Mouse (Mus musculus): ENCODE results near the gene Tpx2. TPM values are rescaled to one million over a fixed set of nuclear protein-coding genes. Genes with fewer than 3 reads are reported as not detected.

Gene Tpx2
- polyA plus RNA-seq, 1 experiment from 2014 or later = 17.7 TPM

- H3K36me3 ChIP-seq (ENCODE audit: control insufficient read depth, insufficient read depth, low read length) = no peaks in the 10 kb centered on the region
- WGBS = 88% methylated on average over 15 of the region's 15 CpGs
- H3K27me3 ChIP-seq (ENCODE audit: control insufficient read depth, insufficient read depth, low read length) = no peaks in the 10 kb centered on the region
- H3K4me2 ChIP-seq (replicated peaks; ENCODE audit: low read depth) = no peak overlapping the region
- DNase-seq (ENCODE audit: low spot score) (no peak), ATAC-seq (ENCODE audit: low FRiP score, low TSS enrichment) (no peak)
- H3K27ac ChIP-seq (replicated peaks) = no peak overlapping the region
- no peak overlapping the region for H3K4me3 ChIP-seq (ENCODE audit: low read depth, low read length)
- no peak overlapping the region for H3K9ac ChIP-seq (ENCODE audit: low read length)
- H3K4me1 ChIP-seq (replicated peaks; ENCODE audit: control insufficient read depth, insufficient read depth) = no peaks in the 10 kb centered on the region
- no peaks in the 10 kb centered on the region for H3K9me3 ChIP-seq (ENCODE audit: control insufficient read depth, low read length)
- TF ChIP-seq EP300 (optimal IDR thresholded peaks at IDR 0.05) (no peak), CTCF (IDR thresholded peaks at IDR 0.05; ENCODE audit: low read depth) (no peak)
Observed at GRCm38 (mm10) chr2:152901296-152901695, 53.5 kb downstream of the Tpx2 start.

DNA sequence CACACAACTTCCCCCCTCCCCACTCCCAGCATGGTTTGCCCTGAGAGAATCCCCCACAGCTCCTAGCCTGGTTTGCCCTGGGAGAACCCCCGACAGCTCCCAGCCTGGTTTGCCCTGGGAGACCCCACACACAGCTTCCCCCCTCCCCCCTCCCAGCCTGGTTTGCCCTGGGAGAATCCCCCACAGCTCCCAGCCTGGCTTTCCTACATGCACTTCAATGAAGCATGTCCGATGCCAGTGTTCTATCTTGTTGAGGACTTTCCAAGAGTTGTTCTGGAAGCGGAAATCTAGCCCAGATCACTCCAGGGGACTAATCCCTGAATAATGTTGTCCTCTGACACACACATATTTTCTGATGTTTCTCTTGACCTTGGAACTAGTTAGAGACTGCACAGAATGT, 54.9 kb downstream of the Tpx2 start:
- Histone ChIP-seq H3K4me2 (replicated peaks; ENCODE audit: low read depth) (no peak overlapping the region), H3K36me3 (ENCODE audit: control insufficient read depth, insufficient read depth, low read length) (no peaks in the 10 kb centered on the region), H3K4me3 (ENCODE audit: low read depth, low read length) (no peak overlapping the region), H3K9ac (ENCODE audit: low read length) (no peak overlapping the region), H3K4me1 (replicated peaks; ENCODE audit: control insufficient read depth, insufficient read depth) (no peaks in the 10 kb centered on the region), H3K9me3 (ENCODE audit: control insufficient read depth, low read length) (no peaks in the 10 kb centered on the region), H3K27ac (replicated peaks) (no peak overlapping the region), H3K27me3 (ENCODE audit: control insufficient read depth, insufficient read depth, low read length) (no peaks in the 10 kb centered on the region)
- DNase-seq (ENCODE audit: low spot score) = no peak
- no peak for ATAC-seq (ENCODE audit: low FRiP score, low TSS enrichment)
- WGBS = 32% methylated on average over 3 of the region's 3 CpGs
- no peak for TF ChIP-seq CTCF (IDR thresholded peaks at IDR 0.05; ENCODE audit: low read depth)
- TF ChIP-seq EP300 (optimal IDR thresholded peaks at IDR 0.05) = no peak

DNA sequence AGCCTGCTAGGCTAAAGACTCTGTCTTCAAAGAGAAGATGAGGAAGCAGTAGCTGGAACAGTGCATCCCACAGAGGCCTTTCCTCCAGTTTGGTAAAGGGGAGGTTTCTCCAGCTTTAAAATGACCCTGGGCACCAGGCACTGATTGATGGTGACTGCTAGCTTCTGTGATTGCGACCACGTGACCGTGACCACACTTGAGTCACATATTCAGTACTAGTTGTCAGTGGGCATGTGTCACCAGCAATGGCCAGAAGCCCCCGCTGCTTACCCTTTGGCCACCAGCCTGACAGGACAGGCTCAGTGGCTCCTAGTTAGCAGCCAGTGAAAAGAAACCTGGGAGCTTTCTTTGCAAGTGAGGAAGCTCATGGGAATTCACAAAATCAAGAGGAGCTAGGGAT, 55.8 kb downstream of the Tpx2 start:
- no peaks in the 10 kb centered on the region for H3K36me3 ChIP-seq (ENCODE audit: control insufficient read depth, insufficient read depth, low read length)
- H3K9me3 ChIP-seq (ENCODE audit: control insufficient read depth, low read length) = no peaks in the 10 kb centered on the region
- H3K27me3 ChIP-seq (ENCODE audit: control insufficient read depth, insufficient read depth, low read length) = no peaks in the 10 kb centered on the region
- H3K9ac ChIP-seq (ENCODE audit: low read length) = no peak overlapping the region
- no peak overlapping the region for H3K4me2 ChIP-seq (replicated peaks; ENCODE audit: low read depth)
- H3K4me3 ChIP-seq (ENCODE audit: low read depth, low read length) = no peak overlapping the region
- H3K4me1 ChIP-seq (replicated peaks; ENCODE audit: control insufficient read depth, insufficient read depth) = no peaks in the 10 kb centered on the region
- no peak overlapping the region for H3K27ac ChIP-seq (replicated peaks)
- ATAC-seq (ENCODE audit: low FRiP score, low TSS enrichment) (no peak), DNase-seq (ENCODE audit: low spot score) (no peak)
- WGBS = 73% methylated on average over 4 of the region's 4 CpGs
- no peak for TF ChIP-seq EP300 (optimal IDR thresholded peaks at IDR 0.05)
- no peak for TF ChIP-seq CTCF (IDR thresholded peaks at IDR 0.05; ENCODE audit: low read depth)

GRCm38 (mm10) chr2:152904127-152904643, 56.4 kb downstream of the Tpx2 start:
- no peaks in the 10 kb centered on the region for H3K36me3 ChIP-seq (ENCODE audit: control insufficient read depth, insufficient read depth, low read length)
- DNase-seq (ENCODE audit: low spot score) (no peak), ATAC-seq (ENCODE audit: low FRiP score, low TSS enrichment) (no peak)
- TF ChIP-seq CTCF (IDR thresholded peaks at IDR 0.05; ENCODE audit: low read depth) (no peak), EP300 (optimal IDR thresholded peaks at IDR 0.05) (no peak)
- no peaks in the 10 kb centered on the region for H3K27me3 ChIP-seq (ENCODE audit: control insufficient read depth, insufficient read depth, low read length)
- H3K4me3 ChIP-seq (ENCODE audit: low read depth, low read length) = no peak overlapping the region
- H3K27ac ChIP-seq (replicated peaks) = 0 out of 2 replicates have a peak overlapping the region, but pooled peaks have one; percentile 13
- H3K9me3 ChIP-seq (ENCODE audit: control insufficient read depth, low read length) = no peaks in the 10 kb centered on the region
- no peak overlapping the region for H3K9ac ChIP-seq (ENCODE audit: low read length)
- no peak overlapping the region for H3K4me2 ChIP-seq (replicated peaks; ENCODE audit: low read depth)
- H3K4me1 ChIP-seq (replicated peaks; ENCODE audit: control insufficient read depth, insufficient read depth) = no peaks in the 10 kb centered on the region
- 63% methylated on average over 5 of the region's 5 CpGs for WGBS

GRCm38 (mm10) chr2:152905036-152905829, 57.5 kb downstream of the Tpx2 start:
- WGBS = 46% methylated on average over 11 of the region's 11 CpGs
- Histone ChIP-seq H3K9me3 (ENCODE audit: control insufficient read depth, low read length) (no peaks in the 10 kb centered on the region), H3K4me1 (replicated peaks; ENCODE audit: control insufficient read depth, insufficient read depth) (no peaks in the 10 kb centered on the region), H3K27me3 (ENCODE audit: control insufficient read depth, insufficient read depth, low read length) (no peaks in the 10 kb centered on the region), H3K27ac (replicated peaks) (peak overlapping the region; percentile 13; the same call in 1 of the 2 replicates), H3K36me3 (ENCODE audit: control insufficient read depth, insufficient read depth, low read length) (no peaks in the 10 kb centered on the region), H3K4me3 (ENCODE audit: low read depth, low read length) (no peak overlapping the region), H3K4me2 (replicated peaks; ENCODE audit: low read depth) (no peak overlapping the region), H3K9ac (ENCODE audit: low read length) (no peak overlapping the region)
- TF ChIP-seq CTCF (IDR thresholded peaks at IDR 0.05; ENCODE audit: low read depth) = no peak
- peak; percentile 29 for ATAC-seq (ENCODE audit: low FRiP score, low TSS enrichment)
- no peak for DNase-seq (ENCODE audit: low spot score)
